Mouse (Mus musculus): Measurements from ENCODE around the gene Cenpx.

- TF ChIP-seq CTCF (IDR thresholded peaks at IDR 0.05; ENCODE audit: low read depth), result no peak
- no peak for TF ChIP-seq EP300 (IDR thresholded peaks at IDR 0.05; ENCODE audit: low read depth)
These were observed 6.4 kb upstream of the Cenpx start for GRCm38 (mm10) chr11:120719841-120720376.
